Mouse (Mus musculus) skeletal muscle tissue, adult 2 months (tissue): ENCODE results near the gene Lgmn.

Experiments used
- DNase-seq: peaks from one replicate; pipeline ENCODE4 v3.0.0-alpha.2; 2012; ENCODE audit warnings: low read depth, low spot score

Gene Lgmn

GRCm38 (mm10) chr12:102434107-102434506 is 5.5 kb downstream of the Lgmn start:
- DNase-seq: no peak

- DNase-seq: no peak
These were observed 7.4 kb downstream of the Lgmn start for GRCm38 (mm10) chr12:102432238-102432637.

- DNase-seq: no peak
These were observed 9.4 kb downstream of the Lgmn start for GRCm38 (mm10) chr12:102430228-102430627.

DNA sequence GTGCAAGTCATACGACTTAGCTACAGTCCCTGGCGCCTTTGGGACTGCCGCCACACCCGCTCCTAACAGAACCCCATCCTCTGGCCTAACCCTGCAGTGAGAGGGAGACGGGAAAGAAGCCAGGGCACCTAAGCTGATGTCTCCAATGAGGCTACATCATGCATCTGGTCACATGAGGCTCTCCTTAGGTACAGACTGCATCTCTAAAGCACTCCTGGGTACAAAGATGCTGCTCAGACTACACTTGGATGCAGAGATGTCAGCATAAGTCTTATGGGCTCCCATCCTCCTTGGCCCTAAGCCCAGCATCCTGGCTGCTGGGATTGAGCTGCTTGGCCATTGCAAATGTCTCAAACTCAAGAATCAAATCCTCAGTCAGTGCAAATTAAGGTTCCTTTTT is 10.0 kb downstream of the Lgmn start:
- no peak for DNase-seq

GRCm38 (mm10) chr12:102426285-102426684 is 13.3 kb downstream of the Lgmn start:
- DNase-seq: no peak

DNA sequence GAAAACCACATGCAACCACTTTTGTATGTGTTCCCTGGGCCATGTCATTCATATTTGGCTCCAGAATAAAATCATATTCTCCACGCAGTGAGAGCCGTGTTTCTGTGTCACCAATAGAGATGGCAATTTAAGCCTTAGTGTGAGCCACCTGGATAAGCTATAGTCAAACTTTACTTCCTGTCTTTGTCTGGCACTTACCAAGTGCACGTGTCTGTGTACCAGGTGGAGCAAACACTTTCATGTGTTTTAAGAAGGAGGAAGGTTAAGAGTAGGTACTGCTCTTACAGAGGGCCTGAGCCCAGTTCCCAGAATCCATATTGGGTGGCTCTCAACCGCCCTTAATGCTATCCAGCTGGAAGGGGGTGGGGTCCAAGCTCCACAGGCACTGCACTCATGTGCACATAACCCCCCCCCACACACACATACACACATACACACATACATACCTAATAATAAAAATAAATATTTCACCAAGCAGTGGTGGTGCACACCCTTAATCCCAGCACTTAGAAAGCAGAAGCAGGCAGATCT is 14.5 kb downstream of the Lgmn start:
- DNase-seq: no peak

GRCm38 (mm10) chr12:102424456-102424855 is 15.2 kb downstream of the Lgmn start:
- no peak for DNase-seq

DNA sequence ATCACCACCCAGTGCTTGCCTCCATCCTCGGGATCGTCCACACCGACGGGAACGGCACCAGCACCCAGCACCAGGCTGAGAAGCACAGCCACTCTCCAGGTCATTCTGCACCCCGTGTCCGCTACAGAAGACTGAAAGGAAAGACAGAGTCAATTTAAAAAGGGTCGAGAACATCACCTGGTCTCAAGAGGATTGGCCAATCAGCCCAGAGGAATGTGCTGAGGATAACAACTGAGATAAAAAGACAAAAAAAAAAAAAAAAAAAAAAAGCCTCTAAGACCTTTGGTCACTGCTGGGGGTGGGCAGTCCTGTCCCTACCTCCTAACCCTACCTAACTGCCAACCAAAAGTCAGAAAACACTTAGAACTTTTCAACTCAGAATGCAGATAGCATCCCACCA is 16.0 kb downstream of the Lgmn start:
- DNase-seq: no peak

DNA sequence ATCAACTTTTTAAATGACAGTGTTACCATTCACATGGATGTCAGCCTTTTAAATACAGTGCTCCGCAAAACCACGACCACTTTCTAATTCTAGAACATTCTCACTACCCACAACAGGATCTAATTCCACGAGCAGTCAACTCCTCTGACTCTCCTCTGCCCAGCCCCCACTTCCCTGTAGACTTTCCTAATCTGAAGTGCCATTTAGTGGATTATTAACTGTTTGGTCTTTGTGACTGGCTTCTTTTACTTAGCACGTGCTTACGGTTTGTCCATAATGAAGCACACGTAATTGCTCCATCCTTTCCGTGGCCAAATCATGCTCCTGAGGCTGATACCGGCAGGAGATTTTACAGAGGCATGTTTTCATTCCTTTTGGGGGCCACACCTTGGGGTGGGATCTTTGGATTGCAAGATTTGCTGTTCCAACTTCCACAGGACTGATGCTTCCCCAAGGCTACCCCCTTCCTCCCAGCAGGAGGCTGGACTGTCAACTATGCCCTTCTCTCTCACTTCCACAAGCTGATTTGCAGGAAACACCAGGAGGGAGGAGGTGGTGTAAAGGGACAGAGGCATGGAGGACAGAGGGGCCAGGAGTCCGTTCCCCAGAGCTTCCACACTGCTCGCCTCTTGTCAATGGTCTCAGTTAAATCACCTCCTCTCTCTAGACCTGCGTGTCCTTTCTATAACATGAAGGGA is 16.8 kb downstream of the Lgmn start:
- DNase-seq: no peak

DNA sequence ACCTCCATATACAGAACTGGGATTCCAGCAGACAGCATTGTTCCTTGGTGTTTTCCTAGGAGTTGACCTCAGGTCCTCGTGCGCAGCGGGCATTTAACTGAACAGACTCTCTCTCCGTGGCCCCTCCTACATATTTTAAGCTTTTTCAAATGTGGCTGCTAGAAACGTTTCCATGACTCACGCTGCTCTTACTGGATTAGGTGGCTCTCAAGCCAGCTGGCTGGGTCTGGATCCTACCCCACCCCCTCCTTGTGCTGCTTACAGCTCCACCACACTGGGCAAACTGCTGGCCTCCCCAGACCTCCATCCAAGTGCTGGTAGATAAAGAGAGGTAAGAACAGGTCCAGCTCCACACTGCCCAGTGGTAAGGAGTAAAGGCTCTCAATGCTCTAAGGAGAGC is 17.5 kb downstream of the Lgmn start:
- peak; percentile 56 for DNase-seq

DNA sequence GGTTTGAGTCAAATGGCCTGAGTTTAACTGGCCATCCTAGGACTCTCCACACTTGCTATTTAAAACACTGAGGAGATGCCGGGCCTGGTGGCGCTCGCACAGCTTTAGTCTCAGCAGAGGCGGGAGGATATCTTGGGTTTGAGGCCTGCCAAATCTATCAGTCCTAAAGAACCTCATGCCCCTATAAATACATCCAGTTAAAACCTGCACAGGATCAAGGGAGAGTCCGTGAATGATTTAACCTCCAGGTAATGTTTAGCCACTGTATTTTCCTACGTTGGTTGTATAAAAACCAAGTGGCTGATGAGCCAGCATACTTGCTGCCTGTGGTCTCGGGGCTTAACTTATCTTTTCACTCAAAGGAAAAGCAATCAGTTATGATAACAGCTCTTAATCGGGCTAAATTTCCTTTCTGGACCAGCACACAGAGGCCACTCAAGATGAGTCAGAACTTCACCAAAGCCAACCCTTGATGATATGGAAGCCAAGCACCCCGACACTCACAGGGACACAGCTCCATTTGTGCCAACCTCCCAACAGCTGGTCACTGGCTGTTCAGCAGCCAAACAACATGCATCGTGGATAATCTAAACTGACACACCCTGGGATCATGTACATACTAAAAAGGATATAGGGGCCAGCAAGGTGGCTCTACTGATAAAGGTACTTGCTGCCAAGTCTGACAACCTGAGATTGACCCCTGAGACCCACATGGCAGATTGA is 19.3 kb downstream of the Lgmn start:
- DNase-seq: no peak

DNA sequence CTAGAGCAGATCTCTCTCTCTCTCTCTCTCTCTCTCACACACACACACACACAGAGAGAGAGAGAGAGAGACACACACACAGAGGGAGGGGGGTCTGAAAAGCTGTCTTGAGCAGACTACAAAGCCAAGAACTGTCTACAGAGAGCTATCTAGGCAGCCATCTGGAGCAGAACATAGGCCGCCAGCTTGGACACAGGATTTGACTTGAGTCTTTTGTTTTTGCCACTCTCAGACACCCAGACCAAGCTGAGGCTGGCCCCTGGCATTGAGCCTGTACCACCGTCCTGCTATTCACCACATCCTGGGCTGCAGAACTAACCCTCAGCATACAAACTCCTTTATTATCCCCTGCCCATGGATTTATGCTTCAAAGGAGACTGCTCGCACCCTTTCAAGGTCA is 20.1 kb downstream of the Lgmn start:
- DNase-seq: no peak

DNA sequence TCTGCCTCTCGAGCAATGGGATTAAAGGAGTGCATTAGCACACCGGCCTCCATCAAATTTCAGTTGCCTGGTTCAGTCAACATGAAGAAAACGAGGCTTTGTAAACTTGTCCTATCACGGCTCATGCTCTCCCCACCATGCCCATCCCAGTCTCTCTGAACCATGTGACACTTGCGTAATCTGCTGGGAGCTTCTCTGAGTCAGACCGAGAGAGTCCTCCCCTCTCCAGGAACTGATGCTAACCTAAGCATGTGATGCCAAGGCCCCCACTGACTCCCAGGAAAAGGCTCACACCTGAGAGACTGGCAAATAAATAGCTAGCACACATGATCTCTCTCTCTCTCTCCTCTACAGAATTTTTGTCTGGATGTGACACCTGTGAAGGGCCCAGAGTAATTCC is 21.9 kb downstream of the Lgmn start:
- no peak for DNase-seq

DNA sequence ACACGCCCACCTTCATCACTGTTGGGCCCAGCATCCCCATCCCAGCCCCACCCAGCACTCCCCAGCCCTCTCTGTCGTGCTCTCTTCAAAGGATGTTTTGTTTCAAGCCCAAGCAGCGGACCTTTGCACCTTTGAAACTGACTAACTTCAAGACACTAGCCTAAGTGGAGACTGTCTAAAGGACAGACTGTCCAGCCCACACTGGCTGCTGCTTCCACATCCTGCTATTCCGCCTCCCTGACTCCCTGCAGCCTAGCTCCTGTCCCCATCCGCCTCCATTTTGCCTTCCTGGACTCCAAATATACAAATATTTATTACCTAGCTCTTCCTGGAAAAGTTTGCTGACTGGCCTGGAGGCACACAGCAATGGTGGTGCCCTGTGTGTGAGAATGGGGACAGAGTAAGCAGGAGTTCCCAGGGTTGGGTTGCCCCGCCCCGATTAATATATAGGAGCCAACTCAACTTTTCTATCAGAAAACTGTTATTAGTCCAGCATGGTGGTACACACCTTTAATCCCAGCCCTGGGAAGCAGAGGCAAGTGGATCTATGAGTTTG is 22.6 kb downstream of the Lgmn start:
- DNase-seq: no peak

DNA sequence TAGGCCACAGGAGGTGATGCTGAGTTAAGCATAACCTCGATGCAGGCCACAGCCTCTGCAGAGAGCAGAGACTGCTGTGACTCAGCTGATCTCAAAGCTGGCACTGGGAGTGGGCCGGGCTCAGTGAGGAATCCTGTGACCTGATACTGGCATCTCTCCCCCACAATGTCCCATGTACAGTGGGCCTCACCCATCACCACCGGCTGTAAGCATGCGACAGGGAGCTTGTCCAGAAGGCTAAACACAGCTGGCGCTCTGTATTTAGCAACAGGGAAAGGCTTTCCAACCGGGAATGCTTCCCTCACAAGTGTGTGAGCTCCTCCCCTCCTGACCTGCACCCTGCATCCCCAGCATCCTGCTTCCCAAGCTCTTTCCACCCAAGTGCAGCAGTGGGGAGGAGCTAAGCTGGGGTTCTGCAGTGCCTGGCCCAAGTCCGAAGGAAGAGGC is 23.2 kb downstream of the Lgmn start:
- DNase-seq: peak; percentile 54

DNA sequence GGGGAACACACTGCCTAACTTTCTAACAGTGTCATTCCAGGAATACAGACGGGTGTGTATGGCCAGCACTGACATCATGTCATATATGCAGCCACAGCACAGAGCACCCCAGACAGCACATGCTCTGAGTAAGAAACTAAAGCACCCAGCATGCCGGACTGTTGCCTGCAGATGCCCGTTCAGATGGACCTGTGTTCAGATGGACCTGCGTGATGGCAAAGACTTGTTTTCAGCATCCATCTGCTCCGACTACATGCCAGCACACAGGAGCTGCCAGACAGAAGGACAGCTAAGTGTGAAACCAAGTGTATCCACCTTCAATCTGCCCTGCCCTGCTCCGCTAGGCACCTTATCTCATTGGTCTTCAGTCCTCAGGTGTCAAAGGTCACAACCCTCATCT is 24.9 kb downstream of the Lgmn start:
- no peak for DNase-seq

DNA sequence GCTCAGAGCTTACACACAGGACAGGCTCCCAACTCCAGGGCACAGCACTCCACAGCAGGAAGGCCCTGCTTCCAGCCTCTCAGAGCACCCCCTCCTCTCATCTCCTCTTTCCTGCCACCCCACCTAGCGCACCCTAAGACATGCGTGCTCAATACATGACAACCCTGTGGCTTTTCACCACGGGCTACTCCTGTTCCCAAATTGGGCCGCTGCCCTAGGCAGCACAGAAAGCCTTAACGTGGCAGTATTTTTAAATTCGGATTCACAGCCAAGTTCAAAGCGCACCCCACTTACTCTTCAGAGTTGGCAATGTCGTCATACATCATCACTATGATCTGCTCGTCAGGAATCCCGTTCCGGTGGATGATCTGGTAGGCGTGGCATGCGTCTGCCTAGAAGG is 26.4 kb downstream of the Lgmn start:
- no peak for DNase-seq

- DNase-seq: no peak
These were observed 41.0 kb downstream of the Lgmn start for GRCm38 (mm10) chr12:102398588-102398987.

- DNase-seq: no peak
These were observed 43.3 kb downstream of the Lgmn start for GRCm38 (mm10) chr12:102395998-102396991.

GRCm38 (mm10) chr12:102395537-102395936 is 44.1 kb downstream of the Lgmn start:
- DNase-seq: no peak

DNA sequence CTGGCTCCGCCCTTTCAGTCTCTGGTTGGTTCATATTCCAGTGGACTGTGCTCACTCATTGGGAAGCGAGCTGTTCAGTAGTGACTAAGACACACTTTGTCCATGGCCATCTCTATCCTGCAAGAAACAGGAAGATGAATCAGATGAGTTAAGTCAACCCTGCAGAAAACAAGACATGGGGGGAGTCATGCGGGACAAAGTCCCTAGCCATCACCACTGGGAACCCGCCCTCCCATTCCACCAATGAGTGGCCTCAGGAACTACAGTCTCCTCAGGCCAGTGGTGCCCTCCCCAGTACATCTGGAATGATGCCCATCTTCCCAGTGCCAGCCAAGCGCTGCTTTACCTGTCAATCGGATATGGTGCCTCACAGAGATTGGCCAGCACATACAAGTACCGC is 45.1 kb downstream of the Lgmn start:
- DNase-seq: no peak

GRCm38 (mm10) chr12:102391982-102392381 is 47.6 kb downstream of the Lgmn start:
- DNase-seq: no peak
